Mouse (Mus musculus): Measurements from ENCODE around the gene Fgd4.
"Not testable (repeated sequence)": the region's sequence is repeated elsewhere in the genome, so short reads cannot be mapped to it uniquely, and the experiment has no call there.

Fgd4 gene

DNA sequence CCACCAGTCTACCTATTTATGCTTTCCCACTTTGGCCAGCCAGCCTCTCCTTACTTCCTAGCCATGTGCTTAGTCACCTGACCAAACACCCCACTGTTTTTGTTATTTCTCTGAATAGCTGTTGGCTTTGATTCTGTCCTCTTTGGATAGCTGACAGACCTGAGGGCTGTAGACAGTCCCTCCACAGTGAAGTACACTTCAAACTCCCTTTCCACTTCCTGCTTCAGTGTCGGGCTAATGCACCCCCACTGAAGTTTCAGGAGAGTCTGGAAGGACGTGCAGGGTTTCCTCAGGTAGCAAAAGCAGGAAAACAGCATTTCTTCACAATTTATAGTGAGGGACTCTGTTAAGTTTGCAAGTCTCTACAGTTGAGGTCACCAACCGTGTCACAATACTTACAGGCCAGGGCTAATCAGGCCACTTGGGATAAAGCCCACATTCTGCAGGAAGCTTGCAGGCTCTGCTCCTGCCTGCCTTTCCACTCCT is 57.4 kb downstream of the Fgd4 start:
- no peak for DNase-seq (ENCODE audit: low spot score in 2 of 2)

GRCm38 (mm10) chr16:16539396-16539795 is 61.0 kb downstream of the Fgd4 start:
- not testable (repeated sequence) for DNase-seq (ENCODE audit: low spot score in 2 of 2)

DNA sequence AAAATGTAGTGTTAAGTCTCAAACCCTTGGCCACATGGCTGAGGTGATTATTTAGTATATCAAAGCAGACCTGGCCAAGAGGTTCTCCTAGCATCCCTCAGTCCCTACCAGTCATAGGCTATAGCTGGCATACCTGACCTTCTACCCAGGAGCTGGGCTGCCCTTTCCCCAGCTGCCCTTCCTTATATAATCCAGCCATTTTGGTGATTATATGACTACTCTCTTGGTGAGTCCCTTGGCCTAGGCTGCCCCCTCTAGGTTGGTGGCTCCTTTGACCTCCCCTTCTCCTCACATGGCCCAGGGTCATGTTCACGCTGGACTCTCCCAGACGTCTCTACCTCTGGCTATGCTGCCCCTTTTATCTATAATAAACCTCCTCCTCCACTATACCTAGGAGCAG is 65.1 kb downstream of the Fgd4 start:
- no peak for DNase-seq (ENCODE audit: low spot score in 2 of 2)

DNA sequence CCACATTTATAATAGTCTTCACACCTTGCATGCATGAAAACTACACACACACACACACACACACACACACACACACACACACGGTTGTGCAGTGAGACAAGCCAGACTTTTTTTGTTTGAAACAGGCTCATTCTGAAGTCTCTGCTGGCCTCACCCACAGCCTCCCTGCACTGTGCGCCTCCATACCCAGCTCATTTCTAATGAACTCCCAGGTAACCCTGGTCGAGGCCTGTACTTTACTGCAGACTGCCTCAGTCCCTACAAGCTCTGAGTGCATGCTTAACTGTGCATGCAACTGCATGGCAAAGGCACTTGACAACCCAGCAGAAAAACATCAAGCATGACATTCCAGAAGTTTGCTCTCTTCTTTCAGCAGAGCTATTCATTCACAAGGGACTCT is 72.3 kb downstream of the Fgd4 start:
- DNase-seq (ENCODE audit: low spot score in 2 of 2), result no peak

- no peak for DNase-seq (ENCODE audit: low spot score in 2 of 2)
These were observed 73.1 kb downstream of the Fgd4 start for GRCm38 (mm10) chr16:16527267-16527666.

DNA sequence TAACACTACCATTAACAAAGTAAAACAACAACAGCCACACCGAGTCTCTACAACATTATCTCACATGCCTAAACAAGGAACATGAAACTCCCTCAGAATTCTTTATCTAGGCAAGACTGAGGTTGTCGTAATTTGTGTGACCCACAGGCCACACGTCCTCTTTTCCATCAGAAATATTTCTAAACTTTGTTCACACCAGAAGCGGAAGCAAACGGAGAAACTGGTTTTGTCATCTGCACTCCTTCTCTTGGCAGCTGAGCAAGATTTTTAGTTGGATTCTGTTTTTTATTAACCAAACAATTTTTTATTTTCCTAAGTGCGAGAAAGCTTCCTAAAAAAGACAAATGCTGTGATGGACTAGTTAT is 73.6 kb downstream of the Fgd4 start:
- no peak for DNase-seq (ENCODE audit: low spot score in 2 of 2)

DNA sequence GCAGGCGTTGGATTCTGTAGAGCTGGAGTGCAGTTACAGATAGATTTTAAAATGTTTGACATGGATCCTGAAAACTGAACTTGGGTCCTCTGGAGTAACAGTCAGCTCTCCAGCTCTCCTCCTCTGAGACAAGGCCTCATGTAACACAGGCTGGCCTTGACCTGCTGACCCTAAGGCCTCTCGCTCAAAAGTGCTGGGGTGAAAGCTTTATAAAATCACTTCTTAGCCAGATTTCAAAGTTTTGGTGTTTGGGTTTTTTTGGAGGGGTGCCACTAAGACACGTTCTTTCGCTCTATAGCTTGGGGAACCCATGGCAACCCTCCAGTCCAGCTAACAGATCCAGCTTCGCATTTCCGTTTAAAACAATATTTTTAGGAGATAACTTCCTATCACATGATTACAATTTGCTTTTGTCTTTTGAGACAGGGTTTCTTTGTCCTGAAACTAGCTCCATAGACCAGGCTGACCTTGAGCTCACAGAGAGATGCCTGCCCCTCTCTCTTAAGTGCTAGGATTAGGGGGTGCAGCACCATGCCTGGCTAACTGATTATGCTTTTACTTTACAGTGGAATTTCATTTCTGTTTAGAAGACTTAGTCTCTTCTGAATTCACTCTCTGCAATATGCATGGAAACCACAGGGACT is 74.1 kb downstream of the Fgd4 start:
- DNase-seq (ENCODE audit: low spot score in 2 of 2), result no peak

GRCm38 (mm10) chr16:16525266-16525904 is 75.0 kb downstream of the Fgd4 start:
- DNase-seq (ENCODE audit: low spot score in 2 of 2), result no peak

DNA sequence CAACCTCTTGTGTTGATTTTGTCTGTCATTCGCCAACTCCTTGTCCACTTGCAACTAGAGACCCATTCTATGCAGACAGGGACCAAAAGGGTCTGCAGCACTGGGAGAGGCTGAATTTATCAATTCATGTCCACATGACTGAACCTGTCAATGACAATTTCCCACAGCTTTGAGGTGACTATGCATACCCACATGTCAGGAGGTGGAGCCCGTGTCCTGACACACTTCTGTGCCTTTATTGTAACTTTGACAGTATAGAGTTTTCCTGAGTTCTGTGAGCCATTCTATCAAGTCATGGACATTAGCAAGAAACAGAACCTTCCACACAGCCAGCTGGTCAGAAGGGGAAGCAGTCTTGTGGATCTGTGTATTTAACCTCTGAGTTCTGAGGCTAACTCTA is 76.7 kb downstream of the Fgd4 start:
- no peak for DNase-seq (ENCODE audit: low spot score in 2 of 2)

DNA sequence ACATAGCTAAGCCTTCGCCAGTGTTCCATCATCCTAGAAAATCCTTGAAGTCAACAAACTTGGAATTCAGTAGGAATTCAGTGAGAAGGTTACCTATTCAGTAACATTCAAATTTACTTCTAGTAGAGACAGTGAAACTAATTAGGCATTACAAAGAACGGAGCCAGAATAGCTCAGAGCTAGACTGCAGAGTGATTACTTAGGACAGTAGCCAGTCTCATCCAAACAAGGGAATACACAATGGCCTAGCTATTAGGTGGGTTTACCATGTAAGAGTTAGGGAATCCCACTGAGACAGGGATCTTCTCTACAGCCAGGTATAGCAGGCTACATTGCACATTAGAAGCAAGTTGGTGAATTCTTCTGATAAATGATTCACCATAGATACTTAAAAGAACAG is 77.5 kb downstream of the Fgd4 start:
- DNase-seq (ENCODE audit: low spot score in 2 of 2), result not testable (repeated sequence)

DNA sequence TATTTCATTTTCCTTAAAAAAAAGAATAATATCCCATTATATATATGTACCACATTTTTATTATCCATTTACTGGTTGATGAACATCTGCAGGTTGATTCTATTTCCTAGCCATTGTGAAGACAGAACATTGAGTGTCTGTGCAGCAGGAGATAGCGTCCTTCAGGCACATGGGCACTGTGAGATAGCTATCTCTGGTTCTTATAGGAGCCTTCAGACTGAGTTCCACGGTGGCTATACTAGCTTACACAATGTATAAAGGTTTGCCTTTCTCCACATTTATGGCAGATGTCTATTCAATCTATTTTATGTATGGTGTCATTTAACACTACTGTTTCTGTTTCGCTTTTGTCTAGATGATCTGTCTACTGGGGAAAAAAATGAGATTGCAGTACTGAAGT is 98.9 kb downstream of the Fgd4 start:
- DNase-seq (ENCODE audit: low spot score in 2 of 2), result no peak

DNA sequence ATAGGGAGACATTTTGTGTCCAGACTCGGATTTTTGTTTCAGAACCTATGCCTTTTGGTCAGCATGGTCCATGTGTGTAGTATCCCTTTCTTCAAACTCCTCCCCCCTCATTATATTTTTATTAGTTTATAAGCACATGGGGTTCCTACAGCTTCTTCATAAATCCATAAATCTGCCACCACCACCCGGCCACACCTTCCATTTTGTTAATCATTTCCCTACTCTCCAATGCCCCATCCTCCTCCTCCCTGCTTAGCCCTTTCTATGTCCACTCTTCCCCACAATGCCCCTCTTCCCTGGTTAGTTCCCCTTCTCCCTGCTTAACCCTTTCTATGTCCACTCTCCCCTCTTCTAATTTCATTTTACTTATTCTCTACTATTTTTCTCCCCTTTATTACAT is 99.4 kb downstream of the Fgd4 start:
- DNase-seq (ENCODE audit: low spot score in 2 of 2), result no peak

DNA sequence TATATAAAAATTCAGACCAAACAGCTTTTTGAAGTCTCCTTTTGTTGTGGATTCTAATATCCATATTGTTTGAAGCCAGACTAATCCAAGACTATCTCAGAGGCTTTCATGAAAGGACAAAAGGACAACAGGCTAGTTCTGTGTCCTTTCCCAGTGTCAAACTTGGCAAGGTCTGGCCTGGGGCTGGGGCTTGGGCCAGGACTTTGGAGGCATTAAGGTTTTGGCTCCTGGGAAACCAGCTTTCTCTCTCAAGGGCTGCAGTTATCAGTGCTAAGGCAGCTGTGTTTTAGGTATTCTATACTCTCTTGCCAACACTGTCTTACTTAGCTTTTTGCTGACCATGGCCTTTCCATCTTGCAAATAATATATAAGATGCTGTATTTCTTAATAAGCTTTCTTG is 101.6 kb downstream of the Fgd4 start:
- DNase-seq (ENCODE audit: low spot score in 2 of 2), result peak in 1 of 2 experiments; percentile 42

- no peak for DNase-seq (ENCODE audit: low spot score in 2 of 2)
These were observed 114.8 kb downstream of the Fgd4 start for GRCm38 (mm10) chr16:16485523-16486043.

DNA sequence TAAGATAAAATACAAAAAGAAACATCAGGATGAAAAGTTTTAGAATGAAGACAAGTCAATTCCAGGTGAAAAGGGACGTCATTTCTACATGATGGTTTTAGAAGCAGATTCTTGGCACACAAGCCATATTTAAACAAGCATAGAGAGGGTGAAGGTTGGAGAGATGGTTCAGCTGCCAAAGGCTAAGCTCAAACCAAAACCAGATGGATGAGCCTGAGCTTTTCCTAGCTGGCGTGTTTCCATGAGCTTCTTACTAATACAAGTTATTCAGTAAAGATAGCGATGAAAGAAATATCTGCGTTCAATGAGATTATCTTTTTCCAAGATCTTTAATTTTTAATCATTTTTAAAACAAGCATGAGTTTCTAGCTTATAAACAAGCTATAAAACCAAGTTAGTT is 115.7 kb downstream of the Fgd4 start:
- DNase-seq (ENCODE audit: low spot score in 2 of 2), result no peak

- DNase-seq (ENCODE audit: low spot score in 2 of 2), result not testable (repeated sequence)
These were observed 126.9 kb downstream of the Fgd4 start for GRCm38 (mm10) chr16:16473451-16473850.

DNA sequence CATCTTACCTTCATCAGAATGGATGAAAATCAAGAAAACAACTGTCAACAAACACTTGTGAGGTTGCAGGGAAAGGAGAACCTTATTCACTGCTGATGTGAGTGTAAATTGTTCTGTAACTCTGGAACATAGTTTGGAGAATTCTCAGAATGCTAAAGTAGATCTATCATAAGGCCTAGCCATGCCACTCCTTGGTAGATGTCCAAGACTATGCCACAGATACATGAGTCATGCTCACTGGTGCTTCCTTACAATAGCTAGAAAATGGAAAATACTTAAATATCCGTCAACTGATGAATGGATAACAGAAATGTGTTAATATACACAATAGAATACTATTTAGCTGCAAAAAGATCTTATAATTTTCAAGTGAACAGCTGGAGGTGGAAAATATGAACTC is 150.3 kb downstream of the Fgd4 start:
- no peak for DNase-seq (ENCODE audit: low spot score in 2 of 2)

DNA sequence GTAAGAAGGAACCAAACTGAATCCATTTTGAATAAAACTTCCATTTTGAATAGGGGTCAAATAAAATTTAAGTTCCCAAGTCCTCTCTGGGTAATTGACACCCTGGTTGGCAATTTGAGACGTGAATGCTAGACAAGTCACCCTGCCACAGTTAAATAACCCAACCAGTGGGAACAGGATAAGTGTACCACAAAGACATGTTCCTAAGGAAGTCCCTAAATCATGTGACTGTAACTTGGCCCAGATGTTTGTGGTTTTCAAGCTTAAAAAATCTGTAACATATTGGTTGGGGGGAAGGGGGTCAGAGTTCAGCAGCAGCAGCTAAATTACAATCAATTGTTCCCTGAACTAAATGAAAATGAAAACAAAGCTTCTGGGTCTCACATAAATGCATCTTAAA is 161.9 kb downstream of the Fgd4 start:
- no peak for DNase-seq (ENCODE audit: low spot score in 2 of 2)

DNA sequence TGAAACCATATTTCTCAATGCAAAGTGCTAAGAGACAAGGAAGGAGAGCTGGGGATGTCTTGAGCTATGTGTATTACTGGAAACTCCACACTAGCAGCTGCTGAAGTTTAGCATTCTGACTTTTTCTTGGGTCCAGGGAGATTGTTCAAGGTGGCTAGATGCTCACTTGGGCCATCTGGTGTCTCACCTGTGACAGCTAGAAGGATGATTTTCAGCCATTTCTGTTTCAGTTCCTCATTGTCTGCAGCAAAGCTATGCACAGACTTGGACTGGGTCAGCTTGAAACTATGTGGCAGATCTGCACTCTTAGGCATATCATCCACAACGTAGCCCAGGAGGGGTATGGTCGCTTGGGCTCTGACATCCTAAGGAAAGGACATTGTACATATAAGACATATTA is 177.9 kb downstream of the Fgd4 start:
- DNase-seq (ENCODE audit: low spot score in 2 of 2), result no peak

- DNase-seq (ENCODE audit: low spot score in 2 of 2), result not testable (repeated sequence)
These were observed 233.1 kb downstream of the Fgd4 start for GRCm38 (mm10) chr16:16367217-16367616.

All from cerebellum, postnatal 4 days (tissue).